Mouse (Mus musculus): Measurements from ENCODE around the gene Cacna1a. TPM values are rescaled to one million over a fixed set of nuclear protein-coding genes. Genes with fewer than 3 reads are reported as not detected.

The Cacna1a gene
- polyA plus RNA-seq, 1 experiment from 2014 or later, result 0.74 TPM

- WGBS (ENCODE audit: insufficient replicate concordance), result under 1% methylated on average over 23 of the region's 23 CpGs
- H3K4me2 ChIP-seq, result peak overlapping the region; percentile 81
- ATAC-seq (ENCODE audit: low read depth) (peak; percentile 69), DNase-seq (peak; percentile 72)
- H3K36me3 ChIP-seq, result no peaks in the 10 kb centered on the region
- H3K27me3 ChIP-seq, result peaks cover 10% of the 10 kb centered on the region; the same call in 1 of the 2 replicates
- peak overlapping the region; percentile 77 for H3K27ac ChIP-seq
- peak overlapping the region; percentile 54 for H3K4me3 ChIP-seq (replicated peaks)
- peak overlapping the region; percentile 69 for H3K9ac ChIP-seq
- H3K4me1 ChIP-seq (replicated peaks), result peaks cover 80% of the 10 kb centered on the region
- H3K9me3 ChIP-seq (replicated peaks), result no peaks in the 10 kb centered on the region
Observed at GRCm38 (mm10) chr8:84656641-84657126, 268.4 kb downstream of the Cacna1a start.

GRCm38 (mm10) chr8:84657203-84657602 lies 269.0 kb downstream of the Cacna1a start:
- ATAC-seq (ENCODE audit: low read depth) (0 out of 2 replicates have a peak, but pooled peaks have one; percentile 5), DNase-seq (no peak)
- Histone ChIP-seq H3K27me3 (peaks cover 10% of the 10 kb centered on the region; the same call in 1 of the 2 replicates), H3K4me1 (replicated peaks) (peaks cover 85% of the 10 kb centered on the region), H3K27ac (peak overlapping the region; percentile 77), H3K36me3 (no peaks in the 10 kb centered on the region), H3K9ac (peak overlapping the region; percentile 69), H3K4me2 (peak overlapping the region; percentile 81), H3K9me3 (replicated peaks) (no peaks in the 10 kb centered on the region), H3K4me3 (replicated peaks) (peak overlapping the region; percentile 54)

GRCm38 (mm10) chr8:84657680-84658079 lies 269.4 kb downstream of the Cacna1a start:
- Histone ChIP-seq H3K27me3 (peaks cover 10% of the 10 kb centered on the region; the same call in 1 of the 2 replicates), H3K9me3 (replicated peaks) (no peaks in the 10 kb centered on the region), H3K36me3 (no peaks in the 10 kb centered on the region), H3K9ac (0 out of 2 replicates have a peak overlapping the region, but pooled peaks have one; percentile 69), H3K4me2 (peak overlapping the region; percentile 81), H3K4me3 (replicated peaks) (no peak overlapping the region), H3K27ac (peak overlapping the region; percentile 77), H3K4me1 (replicated peaks) (peaks cover 89% of the 10 kb centered on the region)
- ATAC-seq (ENCODE audit: low read depth) (no peak), DNase-seq (no peak)
- WGBS (ENCODE audit: insufficient replicate concordance), result 61% methylated on average over 4 of the region's 4 CpGs

GRCm38 (mm10) chr8:84658951-84659350 lies 270.7 kb downstream of the Cacna1a start:
- H3K4me3 ChIP-seq (replicated peaks), result no peak overlapping the region
- 15% methylated on average over 1 of the region's 1 CpGs for WGBS (ENCODE audit: insufficient replicate concordance)
- peak overlapping the region; percentile 99; the same call in 1 of the 2 replicates for H3K4me2 ChIP-seq

GRCm38 (mm10) chr8:84659936-84660818 lies 271.9 kb downstream of the Cacna1a start:
- Histone ChIP-seq H3K4me2 (peak overlapping the region; percentile 99), H3K4me3 (replicated peaks) (peak overlapping the region; percentile 81), H3K27ac (peak overlapping the region; percentile 98), H3K36me3 (no peaks in the 10 kb centered on the region), H3K9ac (peak overlapping the region; percentile 93), H3K4me1 (replicated peaks) (peaks cover 83% of the 10 kb centered on the region), H3K27me3 (peaks cover 10% of the 10 kb centered on the region; the same call in 1 of the 2 replicates), H3K9me3 (replicated peaks) (no peaks in the 10 kb centered on the region)
- no peak for ATAC-seq (ENCODE audit: low read depth)
- WGBS (ENCODE audit: insufficient replicate concordance), result 2% methylated on average over 33 of the region's 33 CpGs
- peak; percentile 34 for DNase-seq

More at GRCm38 (mm10) chr8:84658951-84659350, 270.7 kb downstream of the Cacna1a start:
- DNase-seq (no peak), ATAC-seq (ENCODE audit: low read depth) (no peak)
- H3K36me3 ChIP-seq, result no peaks in the 10 kb centered on the region
- H3K27ac ChIP-seq, result peak overlapping the region; percentile 98
- H3K9ac ChIP-seq, result no peak overlapping the region
- H3K27me3 ChIP-seq, result peaks cover 10% of the 10 kb centered on the region; the same call in 1 of the 2 replicates
- H3K4me1 ChIP-seq (replicated peaks), result peaks cover 89% of the 10 kb centered on the region
- no peaks in the 10 kb centered on the region for H3K9me3 ChIP-seq (replicated peaks)

- DNase-seq (no peak), ATAC-seq (ENCODE audit: low read depth) (no peak)
- WGBS (ENCODE audit: insufficient replicate concordance), result 1% methylated on average over 20 of the region's 20 CpGs
Observed at GRCm38 (mm10) chr8:84660819-84661457, 272.7 kb downstream of the Cacna1a start.

GRCm38 (mm10) chr8:84661458-84661871 lies 273.2 kb downstream of the Cacna1a start:
- H3K27ac ChIP-seq, result peak overlapping the region; percentile 98
- no peaks in the 10 kb centered on the region for H3K9me3 ChIP-seq (replicated peaks)
- H3K4me2 ChIP-seq, result peak overlapping the region; percentile 99
- H3K4me3 ChIP-seq (replicated peaks), result peak overlapping the region; percentile 81
- H3K9ac ChIP-seq, result peak overlapping the region; percentile 93
- H3K27me3 ChIP-seq, result no peaks in the 10 kb centered on the region
- under 1% methylated on average over 24 of the region's 24 CpGs for WGBS (ENCODE audit: insufficient replicate concordance)
- peak; percentile 67 for ATAC-seq (ENCODE audit: low read depth)
- peaks cover 83% of the 10 kb centered on the region for H3K4me1 ChIP-seq (replicated peaks)
- no peaks in the 10 kb centered on the region for H3K36me3 ChIP-seq
- peak; percentile 80 for DNase-seq

More at GRCm38 (mm10) chr8:84660819-84661457, 272.7 kb downstream of the Cacna1a start:
- H3K36me3 ChIP-seq, result no peaks in the 10 kb centered on the region
- peak overlapping the region; percentile 99 for H3K4me2 ChIP-seq
- H3K4me3 ChIP-seq (replicated peaks), result peak overlapping the region; percentile 81
- peaks cover 4% of the 10 kb centered on the region; the same call in 1 of the 2 replicates for H3K27me3 ChIP-seq
- H3K9me3 ChIP-seq (replicated peaks), result no peaks in the 10 kb centered on the region
- H3K4me1 ChIP-seq (replicated peaks), result peaks cover 83% of the 10 kb centered on the region
- peak overlapping the region; percentile 98 for H3K27ac ChIP-seq
- peak overlapping the region; percentile 93 for H3K9ac ChIP-seq

- Histone ChIP-seq H3K27me3 (no peaks in the 10 kb centered on the region), H3K9ac (peak overlapping the region; percentile 93), H3K9me3 (replicated peaks) (no peaks in the 10 kb centered on the region), H3K4me1 (replicated peaks) (peaks cover 83% of the 10 kb centered on the region), H3K36me3 (no peaks in the 10 kb centered on the region), H3K27ac (peak overlapping the region; percentile 98), H3K4me2 (peak overlapping the region; percentile 99), H3K4me3 (replicated peaks) (peak overlapping the region; percentile 81)
- ATAC-seq (ENCODE audit: low read depth), result peak; percentile 0; the same call in 1 of the 2 replicates
- WGBS (ENCODE audit: insufficient replicate concordance), result under 1% methylated on average over 61 of the region's 61 CpGs
- DNase-seq, result peak; percentile 51
Observed at GRCm38 (mm10) chr8:84661961-84662571, 273.8 kb downstream of the Cacna1a start.

GRCm38 (mm10) chr8:84662581-84663065 lies 274.4 kb downstream of the Cacna1a start, which contains the start of gene Ier2:
Gene Ier2, minus strand, starts transcription at chr8:84662852.
- peaks cover 81% of the 10 kb centered on the region for H3K4me1 ChIP-seq (replicated peaks)

GRCm38 (mm10) chr8:84663483-84664327 lies 275.5 kb downstream of the Cacna1a start:
- Histone ChIP-seq H3K9ac (peak overlapping the region; percentile 93), H3K4me2 (peak overlapping the region; percentile 99), H3K36me3 (no peaks in the 10 kb centered on the region), H3K9me3 (replicated peaks) (no peaks in the 10 kb centered on the region), H3K27ac (peak overlapping the region; percentile 98), H3K27me3 (no peaks in the 10 kb centered on the region), H3K4me1 (replicated peaks) (peaks cover 83% of the 10 kb centered on the region), H3K4me3 (replicated peaks) (peak overlapping the region; percentile 81)
- DNase-seq (peak; percentile 94), ATAC-seq (ENCODE audit: low read depth) (peak; percentile 77)
- WGBS (ENCODE audit: insufficient replicate concordance), result 3% methylated on average over 43 of the region's 43 CpGs

More at GRCm38 (mm10) chr8:84662581-84663065, 274.4 kb downstream of the Cacna1a start, which contains the start of gene Ier2:
- Histone ChIP-seq H3K27ac (peak within 1 kb of the TSS; percentile 98), H3K4me3 (replicated peaks) (peak within 1 kb of the TSS; percentile 81), H3K27me3 (no peaks in the 10 kb centered on the region), H3K36me3 (no peaks in the 10 kb centered on the region), H3K4me2 (peak within 1 kb of the TSS; percentile 99), H3K9ac (peak within 1 kb of the TSS; percentile 93), H3K9me3 (replicated peaks) (no peaks in the 10 kb centered on the region)
- DNase-seq, result peak; percentile 93
- under 1% methylated on average over 27 of the region's 27 CpGs for WGBS (ENCODE audit: insufficient replicate concordance)
- ATAC-seq (ENCODE audit: low read depth), result peak; percentile 63

Data from liver, embryonic 13.5 days (tissue).